Mouse (Mus musculus): ENCODE results near the gene Fhl3. TPM values are rescaled to one million over a fixed set of nuclear protein-coding genes. Genes with fewer than 3 reads are reported as not detected.

The Fhl3 gene
- total RNA-seq (2021) = 100 to 1,000 TPM in 1 of 2 experiments, 10 to 100 TPM in 1; 77.5 to 112 TPM
- long read RNA-seq, experiment 1, partial matches to known transcripts = 0 of 3 reads
- long read RNA-seq, experiment 1, other reads (novel, unspliced or antisense) = 3 of 3 reads
- long read RNA-seq, experiment 2, partial matches to known transcripts = 0 of 4 reads
- long read RNA-seq, experiment 2, other reads (novel, unspliced or antisense) = 2 of 4 reads

GRCm38 (mm10) chr4:124700248-124700971 lies at the start of gene Fhl3:
Gene Fhl3, plus strand, starts transcription at chr4:124700701.
- peak; percentile 82 for DNase-seq
- intact Hi-C loops (cut with DNase I; ENCODE audit: low total_unique reads) = no loop called here

- DNase-seq = no peak
- intact Hi-C loops (cut with DNase I; ENCODE audit: low total_unique reads) = no loop called here
Observed at GRCm38 (mm10) chr4:124652886-124653285, 47.6 kb upstream of the Fhl3 start.

- DNase-seq = no peak
- intact Hi-C loops (cut with DNase I; ENCODE audit: low total_unique reads) = no loop called here
Observed at GRCm38 (mm10) chr4:124656518-124656853, 44.0 kb upstream of the Fhl3 start, which contains the start of gene Pou3f1. Gene Pou3f1, plus strand, starts transcription at chr4:124656807.

GRCm38 (mm10) chr4:124656854-124657650 lies 43.4 kb upstream of the Fhl3 start:
- intact Hi-C loops (cut with DNase I; ENCODE audit: low total_unique reads) = no loop called here
- DNase-seq = peak; percentile 85

GRCm38 (mm10) chr4:124657781-124658180 lies 42.7 kb upstream of the Fhl3 start:
- DNase-seq = peak; percentile 24
- intact Hi-C loops (cut with DNase I; ENCODE audit: low total_unique reads) = no loop called here

GRCm38 (mm10) chr4:124658412-124658851 lies 42.1 kb upstream of the Fhl3 start:
- intact Hi-C loops (cut with DNase I; ENCODE audit: low total_unique reads) = no loop called here
- no peak for DNase-seq

GRCm38 (mm10) chr4:124659251-124660217 lies 41.0 kb upstream of the Fhl3 start:
- intact Hi-C loops (cut with DNase I; ENCODE audit: low total_unique reads) = loop anchor here (10.0 kb wide), 1 partner anchor 705 kb away; no protein-coding TSS in a partner anchor
- DNase-seq = no peak

- DNase-seq = no peak
- intact Hi-C loops (cut with DNase I; ENCODE audit: low total_unique reads) = loop anchor here (10.0 kb wide), 1 partner anchor 706 kb away; no protein-coding TSS in a partner anchor
Observed at GRCm38 (mm10) chr4:124660603-124661002, 39.9 kb upstream of the Fhl3 start.

GRCm38 (mm10) chr4:124663034-124663433 lies 37.5 kb upstream of the Fhl3 start:
- DNase-seq = no peak
- intact Hi-C loops (cut with DNase I; ENCODE audit: low total_unique reads) = loop anchor here (10.0 kb wide), 1 partner anchor 708 kb away; no protein-coding TSS in a partner anchor

GRCm38 (mm10) chr4:124664185-124664584 lies 36.3 kb upstream of the Fhl3 start:
- intact Hi-C loops (cut with DNase I; ENCODE audit: low total_unique reads) = loop anchor here (10.0 kb wide), 1 partner anchor 709 kb away; no protein-coding TSS in a partner anchor
- DNase-seq = no peak

GRCm38 (mm10) chr4:124664604-124665003 lies 35.9 kb upstream of the Fhl3 start:
- intact Hi-C loops (cut with DNase I; ENCODE audit: low total_unique reads) = loop anchor here (10.0 kb wide), 1 partner anchor 710 kb away; no protein-coding TSS in a partner anchor
- no peak for DNase-seq

GRCm38 (mm10) chr4:124667476-124668033 lies 32.9 kb upstream of the Fhl3 start:
- intact Hi-C loops (cut with DNase I; ENCODE audit: low total_unique reads) = loop anchor here (10.0 kb wide), 1 partner anchor 713 kb away; no protein-coding TSS in a partner anchor
- no peak for DNase-seq

- no peak for DNase-seq
- intact Hi-C loops (cut with DNase I; ENCODE audit: low total_unique reads) = loop anchor here (10.0 kb wide), 1 partner anchor 713 kb away; no protein-coding TSS in a partner anchor
Observed at GRCm38 (mm10) chr4:124668078-124668477, 32.4 kb upstream of the Fhl3 start.

- intact Hi-C loops (cut with DNase I; ENCODE audit: low total_unique reads) = loop anchor here (5.0 kb wide), 2 partner anchors 443 to 528 kb away; no protein-coding TSS in a partner anchor
- DNase-seq = no peak
Observed at GRCm38 (mm10) chr4:124670232-124670631, 30.3 kb upstream of the Fhl3 start.

- intact Hi-C loops (cut with DNase I; ENCODE audit: low total_unique reads) = loop anchor here (5.0 kb wide), 2 partner anchors 444 to 529 kb away; no protein-coding TSS in a partner anchor
- no peak for DNase-seq
Observed at GRCm38 (mm10) chr4:124671583-124671982, 28.9 kb upstream of the Fhl3 start.

GRCm38 (mm10) chr4:124672347-124673320 lies 27.9 kb upstream of the Fhl3 start:
- intact Hi-C loops (cut with DNase I; ENCODE audit: low total_unique reads) = loop anchor here (5.0 kb wide), 2 partner anchors 445 to 530 kb away; no protein-coding TSS in a partner anchor
- DNase-seq = no peak

Data from gastrocnemius, postnatal 14 days (tissue).